ENCODE assay signal across 11 mouse cellular contexts in genomic region chr11:79087731-79088311, GRCm38 (mm10). TPM values are rescaled to one million over a fixed set of nuclear protein-coding genes. Genes with fewer than 3 reads are reported as not detected.
DNase-seq lines count a peak whose midpoint lies in the region; ATAC-seq and TF ChIP-seq lines count a peak whose summit lies in the region.
"Had no signal": no experiment of that assay in that cellular context is flagged by ENCODE, and none has a peak within 500 bp of the region (broad histone marks: within the 10 kb centered on the region; RNA-seq: fewer than 3 reads in every experiment).

No protein-coding gene starts in this region.

- TF ChIP-seq POLR2A in kidney, adult 2 months (IDR thresholded peaks at IDR 0.05; ENCODE audit: low read depth, low read length), result no peak
- TF ChIP-seq POLR2A in bone marrow, adult 2 months (IDR thresholded peaks at IDR 0.05; ENCODE audit: borderline replicate concordance, control insufficient read depth, low read depth, low read length), result no peak; the same call in 1 of the 2 replicates

- no peak overlapping the region for H3K4me2 ChIP-seq in intestine, postnatal 0 days (replicated peaks; ENCODE audit: low read depth)
- no peak overlapping the region for H3K4me2 ChIP-seq in midbrain, postnatal 0 days (ENCODE audit: low read depth, low read length, poor library complexity, severe bottlenecking)
- H3K4me2 ChIP-seq: embryonic facial prominence, embryonic 13.5 days; limb, embryonic 15.5 days had no signal

- H3K27ac ChIP-seq in kidney, adult 2 months (ENCODE audit: insufficient read depth, low read depth, low read length), result peak overlapping the region; percentile 30
- H3K27ac ChIP-seq in bone marrow, adult 2 months (ENCODE audit: control insufficient read depth, insufficient read depth, low read depth, low read length, poor library complexity), result peak overlapping the region; percentile 86
- 0 out of 2 replicates have a peak overlapping the region, but pooled peaks have one; percentile 35 for H3K27ac ChIP-seq in intestine, postnatal 0 days (ENCODE audit: low read depth, low read length)
- no peak overlapping the region for H3K27ac ChIP-seq in midbrain, postnatal 0 days (ENCODE audit: low read depth, low read length)
- H3K27ac ChIP-seq: embryonic facial prominence, embryonic 13.5 days; limb, embryonic 15.5 days had no signal

- H3K9me3 ChIP-seq in intestine, postnatal 0 days (ENCODE audit: control insufficient read depth), result no peaks in the 10 kb centered on the region
- H3K9me3 ChIP-seq in midbrain, postnatal 0 days (ENCODE audit: low read length), result no peaks in the 10 kb centered on the region
- H3K9me3 ChIP-seq: embryonic facial prominence, embryonic 13.5 days; limb, embryonic 15.5 days had no signal

- H3K27me3 ChIP-seq in kidney, adult 2 months (replicated peaks; ENCODE audit: control insufficient read depth, insufficient read depth, low read length), result no peaks in the 10 kb centered on the region
- H3K27me3 ChIP-seq in intestine, postnatal 0 days (replicated peaks; ENCODE audit: control insufficient read depth, insufficient read depth, low read length), result no peaks in the 10 kb centered on the region
- H3K27me3 ChIP-seq in midbrain, postnatal 0 days (ENCODE audit: insufficient read depth, low read length), result no peaks in the 10 kb centered on the region
- H3K27me3 ChIP-seq: embryonic facial prominence, embryonic 13.5 days; limb, embryonic 15.5 days had no signal

- no peak overlapping the region for H3K9ac ChIP-seq in intestine, postnatal 0 days (ENCODE audit: low read depth, low read length)
- H3K9ac ChIP-seq in midbrain, postnatal 0 days (replicated peaks; ENCODE audit: low read length, poor library complexity, severe bottlenecking), result no peak overlapping the region
- H3K9ac ChIP-seq: embryonic facial prominence, embryonic 13.5 days; limb, embryonic 15.5 days had no signal

- no peak overlapping the region for H3K4me3 ChIP-seq in kidney, adult 2 months (ENCODE audit: insufficient read depth, low read depth, low read length)
- peak overlapping the region; percentile 18 for H3K4me3 ChIP-seq in bone marrow, adult 2 months (replicated peaks; ENCODE audit: control insufficient read depth, low read depth, low read length)
- no peak overlapping the region for H3K4me3 ChIP-seq in intestine, postnatal 0 days (ENCODE audit: low read depth, low read length)
- no peak overlapping the region for H3K4me3 ChIP-seq in midbrain, postnatal 0 days (ENCODE audit: low read depth, low read length)
- H3K4me3 ChIP-seq: embryonic facial prominence, embryonic 13.5 days; limb, embryonic 15.5 days had no signal

- peak; percentile 65 for DNase-seq in kidney, adult 2 months
- DNase-seq in kidney, adult 18-20 months, result no peak
- no peak for DNase-seq in midbrain, postnatal 0 days (ENCODE audit: low spot score)
- DNase-seq in right cerebral cortex, adult 2 months (ENCODE audit: low spot score in 2 of 2), result no peak
- DNase-seq: right cerebral cortex, postnatal 25 days; thymus, postnatal 4 days had no signal

- 65% methylated on average over 4 of the region's 4 CpGs for WGBS in kidney, adult 2 months
- 13% methylated on average over 4 of the region's 4 CpGs for WGBS in bone marrow, adult 2 months
- 89% methylated on average over 4 of the region's 4 CpGs for WGBS in intestine, postnatal 0 days
- 85% methylated on average over 4 of the region's 4 CpGs for WGBS in midbrain, postnatal 0 days

- TF ChIP-seq CTCF in kidney, adult 2 months (conservative IDR thresholded peaks at IDR 0.05; ENCODE audit: insufficient read depth, insufficient read length, low read depth, low read length), result no peak
- TF ChIP-seq CTCF in bone marrow, adult 2 months (IDR thresholded peaks at IDR 0.05; ENCODE audit: control insufficient read depth, insufficient read depth, low read length), result 0 out of 2 replicates have a peak, but pooled peaks have one; percentile 16
- TF ChIP-seq CTCF in intestine, postnatal 0 days (IDR thresholded peaks at IDR 0.05; ENCODE audit: low read depth), result no peak
- TF ChIP-seq CTCF in midbrain, postnatal 0 days (IDR thresholded peaks at IDR 0.05), result no peak

- H3K36me3 ChIP-seq in kidney, adult 2 months (ENCODE audit: control insufficient read depth, insufficient read depth, low read length), result no peaks in the 10 kb centered on the region
- H3K36me3 ChIP-seq in intestine, postnatal 0 days (ENCODE audit: control insufficient read depth, insufficient read depth), result no peaks in the 10 kb centered on the region
- no peaks in the 10 kb centered on the region for H3K36me3 ChIP-seq in midbrain, postnatal 0 days (ENCODE audit: insufficient read depth, low read length)
- H3K36me3 ChIP-seq: embryonic facial prominence, embryonic 13.5 days; limb, embryonic 15.5 days had no signal

- ATAC-seq in intestine, postnatal 0 days, result no peak
- ATAC-seq in megakaryocyte progenitor cell, adult 5-6 weeks (replicated peaks; ENCODE audit: poor library complexity), result peak; percentile 63
- no peak for ATAC-seq in midbrain, postnatal 0 days (ENCODE audit: low FRiP score)

- peaks cover 12% of the 10 kb centered on the region for H3K4me1 ChIP-seq in kidney, adult 2 months (ENCODE audit: control insufficient read depth, insufficient read depth, low read length)
- peaks cover 11% of the 10 kb centered on the region; the same call in 1 of the 2 replicates for H3K4me1 ChIP-seq in bone marrow, adult 2 months (ENCODE audit: control insufficient read depth, insufficient read depth, low read length)
- no peaks in the 10 kb centered on the region for H3K4me1 ChIP-seq in intestine, postnatal 0 days (replicated peaks; ENCODE audit: control insufficient read depth, insufficient read depth, low read length)
- H3K4me1 ChIP-seq in midbrain, postnatal 0 days (ENCODE audit: insufficient read depth, low read length), result no peaks in the 10 kb centered on the region

RNA-seq across cellular contexts. Expression of gene Ksr1, which starts 58.4 kb away (rescaled TPM):
- polyA plus RNA-seq in kidney, adult 2 months (2012; rRNA removed), result 7.8 and 9.8 TPM in 2 replicates
- polyA plus RNA-seq in bone marrow, adult 2 months (2011; ENCODE audit: insufficient read depth, insufficient read length, low replicate concordance, missing spikeins), result 6.4 and 18.2 TPM in 2 replicates
- polyA plus RNA-seq in intestine, postnatal 0 days (2015; fragmentation: Nextera tagmentation; extraction: Ambion mirVana), result 4.7 and 6.8 TPM in 2 replicates
- 7.1 and 8.7 TPM in 2 replicates for total RNA-seq in megakaryocyte progenitor cell, adult 5-6 weeks (2015)
- total RNA-seq in megakaryocyte progenitor cell, adult 5-6 weeks (2017), result 6.0 and 7.2 TPM in 2 replicates
- 33.7 and 38.1 TPM in 2 replicates for total RNA-seq in midbrain, postnatal 0 days (2014; rRNA removed)
- polyA plus RNA-seq in midbrain, postnatal 0 days (2015; fragmentation: Nextera tagmentation; extraction: Ambion mirVana), result 2.6 and 3.2 TPM in 2 replicates
